Mouse (Mus musculus): ENCODE measurements around the gene Lrrk1.
A peak's percentile ranks its signal among the peaks of the same experiment; 100 is the strongest.

Lrrk1 gene

DNA sequence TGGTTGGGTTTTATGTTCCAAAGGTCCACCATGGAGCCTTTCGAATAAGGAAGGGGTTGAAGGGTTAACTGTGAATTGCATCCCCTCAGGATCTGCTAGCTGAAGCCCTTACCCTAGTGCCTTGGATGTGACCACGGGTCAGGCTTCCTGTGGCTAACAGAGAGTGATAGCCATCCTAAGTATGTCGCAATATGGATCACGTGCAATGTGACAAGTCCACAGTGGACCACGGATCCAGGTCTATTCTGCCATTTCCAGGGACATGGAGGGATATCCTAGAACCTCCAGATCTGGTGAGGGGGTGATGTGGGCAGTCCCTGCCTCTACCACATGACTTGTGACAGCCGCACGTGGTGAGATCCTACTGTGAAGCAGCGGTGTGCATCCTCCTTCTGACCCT, 133.2 kb downstream of the Lrrk1 start:
- no peak for DNase-seq (ENCODE audit: extremely low spot score)

DNA sequence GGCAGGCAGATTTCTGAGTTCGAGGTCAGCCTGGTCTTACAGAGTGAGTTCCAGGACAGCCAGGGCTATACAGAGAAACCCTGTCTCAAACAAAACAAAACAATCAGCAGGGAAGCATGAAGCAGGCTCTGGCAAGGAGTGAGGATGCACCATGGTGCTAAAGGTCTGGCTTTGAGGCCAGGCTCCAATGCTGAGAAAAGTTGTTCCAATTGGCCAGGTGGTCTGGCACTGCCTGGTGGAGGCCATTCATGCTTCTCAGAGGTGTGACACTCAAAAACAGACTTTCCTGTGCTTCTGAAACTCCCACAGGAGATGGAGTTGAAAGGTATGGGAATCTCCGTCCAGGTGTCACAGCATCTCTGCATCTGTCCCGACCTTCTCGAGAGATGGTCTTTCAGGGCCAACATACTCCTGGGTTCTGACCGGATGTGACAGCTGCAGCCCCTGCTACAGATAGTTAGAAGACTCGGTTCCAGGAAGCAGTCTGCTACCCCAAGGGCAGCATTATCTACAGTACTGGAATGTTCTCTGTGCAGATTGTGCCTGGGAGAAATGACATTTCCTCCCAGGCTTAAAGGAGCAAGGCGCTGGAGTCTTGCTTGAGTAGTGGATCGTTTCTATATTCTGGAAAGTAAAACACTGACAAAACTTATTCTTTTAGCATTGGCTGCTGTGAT, 134.0 kb downstream of the Lrrk1 start:
- DNase-seq (ENCODE audit: extremely low spot score) = no peak

DNA sequence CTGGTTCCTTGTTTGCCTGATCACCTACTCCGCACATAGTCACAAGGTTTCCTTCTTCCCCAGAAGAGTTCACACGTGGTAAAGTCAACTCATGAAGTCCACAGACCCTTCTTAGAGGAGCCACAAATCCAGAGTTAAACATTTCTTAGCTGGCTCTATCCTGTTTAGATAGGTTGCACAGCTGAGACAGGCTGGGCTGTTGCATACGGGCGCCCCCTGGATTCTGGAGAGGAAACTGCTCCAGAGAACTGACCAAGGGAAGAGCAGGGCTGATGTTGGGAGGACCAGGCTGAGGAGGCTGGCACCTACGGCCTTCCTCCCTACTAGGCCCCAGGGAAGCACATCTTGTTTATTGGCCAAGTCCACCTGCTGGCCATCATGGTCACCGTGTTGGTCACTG, 138.1 kb downstream of the Lrrk1 start:
- peak; percentile 69 for DNase-seq (ENCODE audit: extremely low spot score)

DNA sequence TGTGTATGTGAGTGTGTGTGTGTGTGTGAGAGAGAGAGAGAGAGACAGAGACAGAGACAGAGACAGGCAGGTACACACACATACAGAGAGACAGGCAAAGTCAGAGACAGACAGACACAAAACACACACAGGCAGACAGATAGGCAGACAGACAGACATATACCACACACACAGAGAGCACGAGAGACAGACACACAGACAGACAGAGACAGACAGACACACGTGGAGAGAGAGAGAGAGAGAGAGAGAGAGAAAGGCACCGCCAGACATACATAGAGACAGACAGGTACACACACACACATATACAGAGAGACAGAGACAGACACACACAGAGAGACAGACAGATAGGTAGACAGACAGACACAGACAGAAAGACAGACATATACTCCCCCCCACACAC, 138.7 kb downstream of the Lrrk1 start:
- no peak for DNase-seq (ENCODE audit: extremely low spot score)

DNA sequence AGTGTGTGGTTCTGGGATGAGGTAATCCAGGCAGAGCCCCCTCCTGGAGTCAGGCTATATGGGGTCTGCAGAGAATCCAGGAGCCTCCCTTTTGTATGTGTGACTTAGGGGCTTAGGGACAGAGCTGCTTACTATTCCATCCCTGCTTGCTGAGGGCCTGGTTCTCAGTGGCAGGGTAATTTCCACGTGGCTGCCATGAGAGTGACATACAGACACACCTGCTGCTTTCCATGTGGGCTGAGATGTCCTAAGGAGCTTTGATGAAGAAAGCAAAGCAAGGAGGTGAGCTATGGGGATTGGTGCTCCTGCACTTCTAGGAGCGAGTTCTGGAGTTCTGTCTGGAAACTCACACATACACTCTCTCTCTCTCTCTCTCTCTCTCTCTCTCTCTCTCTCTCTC, 139.1 kb downstream of the Lrrk1 start:
- no peak for DNase-seq (ENCODE audit: extremely low spot score)

DNA sequence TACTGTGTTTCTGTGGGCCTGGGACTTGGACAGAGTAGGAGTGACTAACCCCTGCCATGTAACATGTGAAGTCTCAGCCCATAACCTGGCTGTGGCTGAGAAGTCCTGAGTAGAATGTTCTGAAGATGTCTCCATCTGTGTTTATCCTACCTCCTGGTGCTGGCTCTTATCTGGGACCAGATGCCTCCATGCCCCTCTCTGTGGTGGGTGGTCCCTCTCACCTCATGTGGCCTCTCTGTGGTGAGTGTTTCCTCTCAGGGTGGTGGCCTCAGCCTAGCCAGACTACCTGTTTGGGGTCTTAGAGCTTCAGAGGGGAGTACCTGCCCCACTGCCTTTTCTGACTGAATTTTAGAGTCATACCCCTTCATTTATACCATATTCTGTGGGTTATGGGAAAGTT, 139.9 kb downstream of the Lrrk1 start:
- no peak for DNase-seq (ENCODE audit: extremely low spot score)

DNA sequence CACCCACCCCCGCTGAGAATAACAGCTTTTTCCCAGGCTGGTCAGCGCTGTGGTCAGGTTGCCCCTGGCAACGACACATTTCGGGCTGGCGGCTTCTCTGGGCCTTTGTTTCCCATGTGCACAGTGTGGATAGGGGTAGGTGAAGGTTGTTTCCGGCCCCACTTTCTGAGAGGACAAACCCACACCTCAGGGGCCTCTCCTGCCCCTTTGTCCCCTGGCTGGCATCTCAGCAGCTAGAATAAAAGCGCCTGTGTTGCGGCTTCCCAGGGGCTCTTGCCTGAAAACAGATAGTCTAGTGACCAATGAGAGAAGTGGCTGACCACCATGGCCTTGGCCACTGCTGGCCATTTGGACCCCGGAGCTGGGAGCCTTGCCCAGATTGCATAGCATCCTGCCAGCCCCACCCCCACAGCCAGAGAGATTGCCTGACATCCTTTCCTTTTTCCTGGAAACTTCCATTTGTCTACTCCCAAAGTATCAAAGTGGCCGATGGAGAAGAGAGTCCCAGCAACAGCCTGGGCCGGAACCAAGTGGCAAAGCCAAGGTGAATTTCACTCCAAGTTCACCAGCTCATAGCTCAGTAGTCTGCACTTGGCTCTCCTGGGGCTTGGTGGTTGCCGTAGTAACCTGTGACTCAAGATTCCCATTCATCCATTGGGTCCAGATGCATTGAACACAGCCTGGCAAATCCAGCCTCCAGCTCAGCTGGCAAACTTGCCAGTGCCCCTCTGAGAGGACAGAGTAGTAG, 140.7 kb downstream of the Lrrk1 start:
- DNase-seq (ENCODE audit: extremely low spot score) = peak; percentile 39

DNA sequence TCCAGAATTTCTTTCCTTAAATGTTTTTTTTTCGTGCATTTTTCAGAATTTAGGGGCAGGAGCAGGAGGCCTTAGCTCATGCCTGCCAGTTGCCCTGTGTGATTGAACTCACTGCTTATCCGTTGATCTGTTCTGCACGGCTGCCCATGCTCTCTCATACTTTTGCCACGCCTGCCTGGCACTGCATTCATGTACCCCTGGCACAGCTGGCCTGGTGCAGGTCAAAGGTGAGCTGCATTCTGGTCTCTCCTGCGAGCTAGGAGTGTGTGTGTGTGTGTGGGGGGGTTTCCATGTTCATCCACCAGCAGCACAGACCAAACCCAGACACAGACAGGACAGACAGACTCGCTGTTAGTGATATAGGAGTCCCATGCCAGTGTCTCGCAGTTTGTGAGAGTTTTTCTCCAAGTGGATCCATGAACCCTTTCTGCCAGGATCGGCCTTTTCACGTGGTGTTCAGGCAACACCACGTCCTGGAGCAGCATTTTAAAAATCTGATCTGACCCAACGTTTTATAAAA, 141.4 kb downstream of the Lrrk1 start:
- DNase-seq (ENCODE audit: extremely low spot score) = no peak

DNA sequence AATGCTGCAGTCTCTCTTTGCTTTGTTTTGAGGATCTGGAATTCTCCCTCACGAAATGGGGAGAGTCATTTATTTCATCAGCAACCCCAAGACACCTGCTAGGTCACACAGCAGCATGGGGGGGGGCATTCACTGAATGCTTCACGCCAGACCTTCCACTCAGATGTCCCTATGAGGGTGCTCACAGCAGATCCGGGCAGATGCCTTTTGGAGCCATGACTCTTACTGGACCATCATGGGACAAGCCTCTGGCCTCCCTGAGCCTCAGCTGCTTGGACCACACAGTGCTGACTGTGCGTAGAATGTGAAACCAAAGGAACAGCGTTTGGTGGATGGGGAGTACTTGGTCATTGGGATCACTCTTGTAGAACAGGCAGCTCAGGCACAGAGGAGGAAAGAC, 142.5 kb downstream of the Lrrk1 start:
- DNase-seq (ENCODE audit: extremely low spot score) = no peak

DNA sequence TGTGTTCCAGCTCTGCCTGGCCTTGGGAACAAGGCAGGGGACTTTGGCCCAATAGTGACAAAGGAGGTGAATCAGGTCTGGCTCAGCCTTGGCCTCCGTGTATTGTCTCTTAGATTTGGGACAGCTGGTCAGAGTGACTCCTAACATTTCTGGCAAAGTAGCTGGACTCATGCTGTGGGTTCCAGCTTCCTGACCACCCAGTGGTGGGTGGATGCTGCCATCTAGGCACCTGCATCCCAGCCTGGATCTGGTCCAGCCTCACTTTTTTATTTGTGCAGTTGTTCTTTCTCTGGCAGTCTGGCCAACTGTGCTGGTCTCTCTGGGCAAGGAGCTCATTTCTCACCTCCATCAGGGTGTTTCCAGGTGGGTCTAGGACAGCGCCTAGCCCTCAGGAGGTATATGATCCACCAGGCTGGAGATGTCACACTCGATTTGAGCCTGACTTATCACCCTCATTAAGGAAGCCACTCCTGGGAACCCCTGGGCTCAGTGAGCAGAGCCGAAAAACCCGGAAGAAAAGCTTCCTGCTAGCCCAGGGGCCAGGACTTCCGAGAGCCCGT, 144.3 kb downstream of the Lrrk1 start:
- DNase-seq (ENCODE audit: extremely low spot score) = no peak

DNA sequence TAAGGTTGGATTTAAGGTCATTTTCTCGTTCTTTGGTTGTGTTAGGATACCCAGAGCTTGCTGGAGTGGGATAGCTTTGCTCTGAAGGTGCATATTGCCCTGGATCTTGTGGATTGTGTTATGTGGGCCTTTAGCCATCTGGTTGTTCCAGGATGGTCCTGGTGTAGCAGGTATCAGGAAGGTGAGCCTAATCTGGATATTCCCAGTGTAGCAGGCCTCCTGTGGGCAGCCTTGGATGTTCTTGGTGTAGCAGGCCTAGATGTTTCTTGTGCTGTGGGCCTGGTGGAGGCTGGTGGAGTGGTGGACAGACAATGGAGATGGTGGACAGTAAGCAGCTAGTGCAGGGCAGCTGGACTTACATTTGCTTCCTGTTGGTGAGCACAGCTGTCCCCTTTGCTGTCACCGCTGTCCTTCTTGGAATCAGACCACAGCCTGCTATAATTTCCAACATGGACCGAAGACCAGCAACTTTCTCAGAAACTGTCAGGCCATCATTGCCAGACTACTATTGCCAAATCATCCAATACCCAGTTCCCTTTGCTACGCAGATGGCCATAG, 146.2 kb downstream of the Lrrk1 start:
- DNase-seq (ENCODE audit: extremely low spot score) = no peak

DNA sequence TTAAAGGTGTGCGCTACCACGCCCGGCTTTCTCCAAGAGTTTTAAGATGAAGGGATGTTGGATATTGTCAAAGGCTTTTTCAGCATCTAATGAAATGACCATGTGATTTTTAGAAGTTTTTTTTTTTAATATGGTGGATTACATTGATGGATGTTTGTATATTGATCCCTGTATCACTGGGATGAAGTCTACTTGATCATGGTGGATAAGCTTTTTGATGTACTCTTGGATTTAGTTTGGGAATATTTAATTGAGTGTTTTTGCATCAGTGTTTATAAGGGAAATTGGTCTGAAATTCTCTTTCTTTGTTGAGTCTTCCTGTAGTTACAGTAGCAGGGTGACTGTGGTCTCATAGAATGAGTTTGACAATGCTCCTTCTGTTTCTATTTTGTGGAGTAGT, 150.0 kb downstream of the Lrrk1 start:
- DNase-seq (ENCODE audit: extremely low spot score) = no peak

DNA sequence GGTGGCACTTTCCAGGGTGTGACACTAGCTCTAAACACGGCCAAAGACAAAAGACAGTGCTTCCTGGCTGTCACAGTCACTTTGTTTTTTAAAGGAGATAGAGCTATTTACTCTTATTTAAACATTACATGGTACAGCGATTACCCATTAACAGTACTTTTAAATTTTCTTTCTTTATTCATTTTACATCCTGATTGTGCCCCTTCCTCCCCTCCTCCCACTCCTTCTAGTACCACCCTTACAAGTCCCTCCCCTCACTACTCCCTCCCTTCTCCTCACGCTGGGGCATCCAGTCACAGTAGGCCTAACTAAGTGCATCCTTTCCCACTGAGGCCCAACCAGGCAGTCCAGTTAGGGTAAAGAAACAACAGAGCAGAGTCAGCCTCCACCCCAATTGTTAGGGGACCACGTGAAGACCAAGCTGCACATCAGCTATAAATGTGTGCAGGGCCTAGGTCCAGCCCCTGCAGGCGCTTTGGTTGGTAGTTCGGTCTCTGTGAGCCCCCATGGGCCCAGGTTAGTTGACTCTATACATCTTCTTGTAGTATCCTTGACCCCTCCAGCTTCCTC, 154.1 kb downstream of the Lrrk1 start:
- no peak for DNase-seq (ENCODE audit: extremely low spot score)

DNA sequence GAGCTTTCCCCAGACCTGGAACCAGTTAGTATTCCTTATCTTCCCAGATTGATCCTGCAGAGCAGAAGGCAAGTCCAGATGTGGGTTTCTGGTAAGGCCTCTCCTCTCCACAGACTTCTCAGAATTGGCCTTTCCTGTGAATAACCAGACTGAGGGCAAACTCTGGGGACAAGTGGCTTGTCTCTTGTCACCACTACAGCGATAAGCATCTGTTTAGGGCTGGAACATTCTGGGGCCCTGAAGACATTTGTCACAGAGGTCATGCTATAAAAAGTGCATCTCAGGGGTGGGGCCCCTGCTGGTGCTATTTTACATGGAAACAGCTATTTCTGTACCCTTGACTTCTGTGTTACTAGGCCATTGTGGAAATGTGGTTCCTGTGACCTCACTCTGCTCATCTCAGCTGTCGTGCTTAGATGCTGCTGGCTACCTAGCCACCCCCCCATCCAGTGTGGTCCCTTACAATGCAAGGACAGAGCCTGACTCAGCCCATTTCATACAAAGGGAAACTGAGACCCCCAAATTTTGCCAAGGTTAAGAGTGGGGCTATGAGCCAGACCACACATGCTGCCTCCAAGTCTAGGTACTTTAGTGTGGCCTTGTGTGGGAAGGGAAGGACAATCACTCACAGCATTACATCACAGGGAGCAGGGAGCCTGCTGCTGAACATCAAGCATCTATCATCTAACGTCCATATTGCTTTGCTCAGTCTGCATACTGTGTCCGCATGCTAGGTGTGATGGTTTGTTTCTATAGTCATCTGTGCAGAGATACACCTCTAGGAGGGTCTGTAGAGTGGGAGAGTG, 154.8 kb downstream of the Lrrk1 start:
- DNase-seq (ENCODE audit: extremely low spot score) = no peak

DNA sequence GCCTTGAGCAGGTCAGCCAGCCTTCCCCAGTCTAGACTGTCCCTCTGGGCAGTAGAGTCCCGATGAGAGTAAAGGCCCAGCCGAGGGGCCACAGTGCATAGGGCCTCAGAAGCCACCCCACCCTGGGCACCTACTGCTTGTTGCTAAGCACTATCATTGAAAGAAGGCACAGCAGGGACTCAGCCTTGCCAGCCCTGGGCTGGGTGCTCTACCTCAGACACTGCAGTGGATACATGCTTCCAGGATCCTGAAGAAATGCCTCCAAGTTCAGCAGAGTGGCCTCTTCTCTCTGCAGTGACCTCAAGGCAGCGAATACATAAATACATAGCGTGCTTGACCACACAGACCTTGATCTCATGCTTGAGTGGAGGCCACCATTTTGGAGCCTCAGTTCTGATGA, 156.3 kb downstream of the Lrrk1 start:
- DNase-seq (ENCODE audit: extremely low spot score) = no peak

DNA sequence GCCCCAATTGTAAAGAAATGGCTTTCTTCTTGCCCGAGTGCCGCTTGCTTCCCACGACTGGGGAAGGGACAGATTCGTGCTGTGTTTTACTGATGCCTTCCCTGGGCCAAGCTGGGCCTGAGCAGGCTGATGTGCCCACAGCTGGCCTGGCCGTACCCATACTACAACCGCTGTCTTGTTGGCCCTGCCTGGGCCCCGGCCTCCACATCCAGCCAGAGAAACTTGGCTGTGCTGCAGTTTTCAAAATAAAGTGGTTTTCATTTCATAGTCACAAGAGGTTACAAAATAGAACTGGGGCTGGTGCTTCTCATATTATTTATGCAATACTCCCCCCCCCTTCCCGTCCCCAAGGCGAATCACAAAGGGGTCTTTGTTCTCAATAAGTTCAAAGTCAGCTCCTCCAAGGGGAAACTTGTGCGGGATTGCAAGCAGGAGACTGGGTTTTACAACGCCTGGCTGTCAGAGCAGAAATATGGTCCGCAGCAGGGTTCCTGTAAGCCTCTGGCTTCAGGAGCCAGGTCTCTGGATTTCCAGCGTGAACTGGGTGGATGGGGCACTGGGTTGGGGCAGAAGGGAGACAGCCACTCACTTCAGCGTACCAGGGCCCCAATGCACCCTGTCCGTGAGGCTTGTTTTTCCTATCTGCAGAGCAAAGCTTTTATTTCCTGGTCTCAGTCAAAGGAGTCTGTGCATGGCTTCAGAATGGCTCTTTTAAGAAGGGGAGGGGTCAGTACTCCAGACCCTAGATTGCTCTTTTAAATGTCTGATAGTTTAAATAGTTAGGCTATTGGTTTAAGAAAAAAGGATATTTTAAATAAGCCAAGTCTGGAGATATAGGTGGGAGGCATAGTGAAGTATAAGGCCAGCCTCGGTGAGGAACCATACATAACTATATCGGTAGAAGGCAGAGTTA, 157.3 kb downstream of the Lrrk1 start:
- DNase-seq (ENCODE audit: extremely low spot score) = peak; percentile 42

DNA sequence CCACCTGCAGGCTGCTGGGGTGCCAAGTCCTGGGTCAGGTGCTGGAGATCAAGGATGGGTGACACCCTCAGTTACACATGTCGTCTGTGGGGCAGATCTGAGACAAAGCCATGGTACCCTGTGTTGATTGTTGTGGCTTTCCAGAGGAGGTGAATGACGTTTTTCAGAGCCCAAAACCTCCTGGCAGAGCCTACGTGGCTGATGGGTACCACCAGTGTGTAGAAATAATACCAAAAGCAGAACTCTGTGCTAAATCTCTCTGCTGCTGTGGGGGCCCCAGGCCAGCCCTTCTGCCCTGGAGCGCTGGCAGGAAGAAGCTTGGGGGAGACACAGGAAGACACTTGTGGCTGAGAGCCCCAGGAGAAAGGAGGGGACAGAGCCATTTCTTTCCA, 157.9 kb downstream of the Lrrk1 start:
- DNase-seq (ENCODE audit: extremely low spot score) = no peak

DNA sequence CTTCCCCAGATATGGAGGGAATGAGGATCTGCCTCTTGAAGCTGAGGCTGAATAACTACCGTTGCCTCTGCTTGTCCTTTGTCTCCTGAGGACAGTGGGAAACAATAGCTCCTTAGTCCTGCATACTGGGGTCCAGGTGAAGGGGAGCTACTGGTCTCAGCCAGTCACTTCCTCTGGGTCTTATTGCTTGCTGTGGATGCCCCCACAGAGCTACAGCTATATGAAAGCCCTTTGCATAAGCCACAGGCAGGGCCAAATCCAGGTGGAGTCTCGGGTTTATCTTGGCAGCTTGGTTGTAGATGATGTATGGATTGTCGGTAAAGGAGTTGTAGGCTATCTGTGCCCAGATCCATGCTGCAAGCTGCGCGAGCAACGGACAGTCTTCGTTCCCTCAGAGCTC, 158.7 kb downstream of the Lrrk1 start:
- DNase-seq (ENCODE audit: extremely low spot score) = no peak

DNA sequence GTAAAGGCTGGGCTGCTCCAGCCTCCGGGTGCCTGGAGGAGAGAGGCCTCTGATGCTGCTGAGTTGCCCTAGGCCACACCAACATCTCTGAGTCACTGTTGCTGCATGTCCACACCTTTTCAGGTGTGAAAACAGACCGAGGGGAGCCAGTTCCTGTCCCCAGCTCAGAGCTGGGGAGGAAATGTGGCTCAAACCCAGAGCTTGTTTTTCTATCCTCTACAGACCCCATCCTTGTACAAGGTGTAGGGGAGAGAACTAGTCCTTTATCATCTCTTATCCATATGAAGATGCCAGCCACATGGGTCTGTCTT, 159.6 kb downstream of the Lrrk1 start:
- DNase-seq (ENCODE audit: extremely low spot score) = no peak

DNA sequence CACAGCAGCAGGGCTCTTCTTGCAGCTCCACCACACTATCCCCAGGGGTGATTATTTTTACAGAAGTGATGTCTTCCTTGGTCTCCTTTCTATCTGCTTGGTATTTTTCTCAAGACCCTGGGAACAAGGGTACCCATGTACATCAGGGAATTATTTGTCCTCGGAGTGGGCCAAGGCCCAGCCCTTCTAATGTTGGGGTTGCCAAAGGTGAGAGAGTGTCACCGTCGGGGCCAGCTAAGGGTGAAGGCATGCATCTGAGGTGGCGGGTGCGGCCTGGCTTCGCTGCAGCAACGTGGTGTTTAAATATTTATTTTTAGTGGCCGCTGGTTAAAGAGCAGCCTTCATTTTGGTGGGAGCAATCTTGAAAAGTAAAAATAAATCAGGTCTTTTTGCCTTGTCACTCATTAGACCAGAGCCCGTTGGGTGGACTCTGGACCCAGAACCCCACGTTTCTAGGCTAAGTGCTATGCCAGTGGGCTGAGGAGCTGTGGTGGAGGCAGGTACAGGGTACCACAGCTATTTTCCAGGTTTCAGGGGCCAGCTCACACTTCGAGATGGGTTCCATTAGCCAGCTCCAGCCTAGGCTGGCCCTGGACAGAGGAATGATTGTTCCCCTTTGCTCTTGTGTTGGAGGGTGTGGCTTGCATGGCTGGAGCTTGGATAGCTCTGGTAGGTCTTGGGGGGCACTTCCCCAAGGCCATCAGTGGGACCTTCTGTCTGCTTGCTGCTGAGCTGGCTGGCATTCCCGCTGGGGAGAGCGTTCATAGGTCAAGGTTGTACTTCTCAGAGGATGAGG, 160.1 kb downstream of the Lrrk1 start:
- DNase-seq (ENCODE audit: extremely low spot score) = no peak

Data from embryo, embryonic 9.5 days (tissue).